Mouse (Mus musculus) right cerebral cortex, postnatal 25 days (tissue): Measurements from ENCODE around the gene Vps54.
A peak's percentile ranks its signal among the peaks of the same experiment; 100 is the strongest.

Experiments
- DNase-seq: peaks from one replicate; pipeline ENCODE4 v3.0.0; 2022

Gene Vps54

DNA sequence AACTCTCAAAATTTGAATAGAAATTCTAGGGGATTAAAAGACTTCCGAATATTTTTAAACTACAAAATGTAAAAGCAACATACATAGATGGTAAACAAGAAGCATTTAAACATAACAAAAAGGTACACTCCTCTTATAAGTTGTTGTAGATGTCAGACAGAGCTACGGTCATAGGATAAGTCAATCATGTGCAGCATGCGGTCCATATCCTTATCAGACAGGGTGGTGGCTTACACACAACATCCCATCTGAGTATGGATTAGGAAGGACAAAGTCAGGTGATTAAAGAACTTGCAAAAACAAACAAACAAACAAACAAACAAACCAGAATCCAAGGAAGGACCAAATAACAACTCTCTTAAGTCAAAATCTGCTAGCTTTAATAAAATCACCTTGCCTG is 106.9 kb downstream of the Vps54 start:
- DNase-seq, result no peak

DNA sequence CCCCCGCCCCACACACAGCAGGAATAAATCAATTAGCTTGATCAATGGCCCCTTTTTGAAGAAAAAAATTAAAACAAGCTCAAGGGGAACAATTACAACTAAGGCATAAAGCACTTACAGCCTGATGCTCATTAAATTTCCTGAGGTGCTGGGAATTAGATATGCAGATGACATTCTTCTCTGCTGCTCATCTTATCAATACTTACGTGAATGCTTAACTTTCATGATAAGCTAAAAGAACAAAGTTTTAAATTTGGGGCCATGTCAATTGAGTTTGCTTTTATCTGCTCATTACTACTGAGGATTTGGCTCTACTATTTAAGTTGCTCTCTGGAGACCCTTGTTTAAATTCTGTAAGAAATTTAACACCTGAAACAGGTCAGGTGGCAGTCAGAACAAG is 109.8 kb downstream of the Vps54 start:
- DNase-seq, result no peak

DNA sequence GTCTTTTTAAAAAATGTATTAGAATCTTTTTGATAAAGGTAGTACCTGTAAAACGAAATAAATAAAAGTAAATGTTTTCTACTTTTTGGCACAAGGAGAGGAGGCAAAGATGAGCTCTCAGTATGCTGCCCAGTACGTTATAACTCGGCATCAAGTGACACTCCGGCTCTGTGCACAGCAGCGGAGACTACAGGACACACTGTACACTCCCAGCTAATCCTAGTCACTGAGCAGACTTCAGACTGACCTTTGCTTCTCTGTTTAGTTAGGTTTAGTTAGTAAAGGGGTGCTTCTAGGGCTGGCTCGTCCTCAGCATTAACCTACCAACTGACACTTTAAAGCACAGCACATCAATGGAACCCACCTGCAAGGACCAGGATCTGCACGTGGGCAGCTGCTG is 112.2 kb downstream of the Vps54 start:
- DNase-seq, result no peak

DNA sequence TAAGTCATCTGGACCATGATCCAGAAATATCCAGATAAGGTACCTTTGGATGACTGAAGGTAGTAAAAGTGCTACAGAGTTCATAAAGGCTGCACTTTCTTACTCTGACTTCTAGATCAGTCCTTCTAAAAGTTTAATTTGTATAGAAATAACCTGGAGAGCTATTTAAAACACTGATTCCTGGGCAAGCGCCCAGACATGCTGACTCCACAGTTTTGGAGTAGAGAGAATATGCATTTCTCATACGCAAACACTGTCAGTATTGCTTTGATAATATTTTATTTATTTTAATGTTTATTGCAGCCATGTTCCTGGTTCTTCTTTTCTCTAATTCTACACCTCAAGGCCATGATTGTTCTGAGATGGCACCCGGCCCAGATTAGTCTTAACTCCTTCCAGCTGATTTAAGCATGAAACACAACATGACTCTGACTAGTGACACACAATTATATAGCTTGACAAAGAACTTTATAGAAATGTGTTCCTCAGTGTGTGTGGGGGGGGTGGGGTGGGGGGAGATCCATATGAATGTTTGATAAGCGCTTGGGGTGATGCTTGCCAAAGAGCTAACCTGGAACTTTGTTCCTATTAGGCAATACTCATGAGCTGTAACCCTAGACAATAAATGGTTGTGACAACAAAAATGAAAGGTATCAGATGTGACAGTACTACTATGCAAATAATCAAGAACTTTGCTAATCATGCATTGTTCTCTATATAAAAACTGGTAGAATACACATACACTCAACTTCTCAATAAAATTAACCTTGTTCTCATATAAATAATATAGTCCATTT is 124.3 kb downstream of the Vps54 start:
- no peak for DNase-seq

- DNase-seq, result no peak
These were observed 129.4 kb downstream of the Vps54 start for GRCm38 (mm10) chr11:21368466-21368865.

DNA sequence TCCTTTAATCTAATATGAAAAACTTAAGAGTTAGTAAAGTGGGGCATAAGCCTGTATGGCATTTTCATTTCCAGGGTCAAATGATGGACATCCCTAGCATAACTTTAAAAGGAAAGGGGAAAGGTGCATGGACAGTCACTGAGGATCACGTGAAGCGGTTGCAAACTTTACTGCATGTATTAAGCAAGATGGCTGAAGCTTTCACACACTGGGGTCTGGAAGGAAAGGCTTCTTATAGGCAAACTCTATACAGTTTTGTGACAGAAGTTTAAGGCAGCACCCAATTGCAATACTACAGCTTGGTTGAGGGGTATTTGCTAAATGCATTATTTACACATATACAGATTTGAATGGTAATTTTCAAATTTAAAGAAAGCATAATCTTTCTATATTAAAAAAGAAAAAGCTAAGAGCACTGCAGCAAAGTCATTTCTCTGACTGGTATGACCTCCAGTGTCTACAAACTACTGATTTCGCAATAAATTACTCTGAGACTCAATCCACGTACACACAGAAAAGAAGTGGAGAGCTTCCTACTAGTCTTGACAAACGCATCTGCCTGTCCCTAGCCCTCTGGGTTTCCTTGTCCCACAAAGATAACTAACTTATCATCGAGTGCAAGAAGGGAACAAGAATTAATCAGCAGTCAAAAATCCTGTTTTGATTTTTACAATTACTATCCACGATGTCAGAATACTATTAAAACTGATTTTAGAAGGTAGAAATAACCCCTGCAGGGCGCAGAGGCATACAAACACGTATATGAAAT is 130.4 kb downstream of the Vps54 start:
- no peak for DNase-seq

- DNase-seq, result peak; percentile 62
These were observed 131.5 kb downstream of the Vps54 start for GRCm38 (mm10) chr11:21370399-21371121.
